Mouse (Mus musculus) forebrain, embryonic 12.5 days (tissue): Measurements from ENCODE around the gene Shisa9. TPM values are rescaled to one million over a fixed set of nuclear protein-coding genes. Genes with fewer than 3 reads are reported as not detected.

ENCODE experiments used
- ATAC-seq: fragments of 200-750 bp; cut with Nextera tagmentation; 2 replicates; pipeline ENCODE4 v1.8.0; 2017; ENCODE audit warnings: moderate TSS enrichment; ENCODE audit not compliant: low FRiP score
- H3K27ac ChIP-seq: fragments of 300-500 bp; sonication (generic); 2 replicates; pipeline ENCODE4 v1.5.1; 2016; ENCODE audit warnings: mild to moderate bottlenecking
- H3K27me3 ChIP-seq: fragments of 300-500 bp; sonication (generic); 2 replicates; pipeline ENCODE4 v1.6.1; 2016; ENCODE audit warnings: mild to moderate bottlenecking
- H3K36me3 ChIP-seq: fragments of 300-500 bp; sonication (generic); replicated peaks from 2 replicates; pipeline ENCODE4 v1.6.1; 2016; ENCODE audit warnings: mild to moderate bottlenecking
- H3K4me1 ChIP-seq: fragments of 300-500 bp; sonication (generic); 2 replicates; pipeline ENCODE4 v1.6.1; 2016
- H3K4me2 ChIP-seq: fragments of 300-500 bp; sonication (generic); 2 replicates; pipeline ENCODE4 v1.6.1; 2016; ENCODE audit warnings: mild to moderate bottlenecking, moderate library complexity
- H3K4me3 ChIP-seq: fragments of 300-500 bp; sonication (generic); replicated peaks from 2 replicates; pipeline ENCODE4 v1.5.1; 2016; ENCODE audit warnings: mild to moderate bottlenecking
- H3K9ac ChIP-seq: fragments of 300-500 bp; sonication (generic); 2 replicates; pipeline ENCODE4 v1.6.1; 2016; ENCODE audit warnings: mild to moderate bottlenecking
- H3K9me3 ChIP-seq: fragments of 300-500 bp; sonication (generic); 2 replicates; pipeline ENCODE4 v1.6.1; 2016
- WGBS: fragments of 180-500 bp; shearing (Covaris S2); methylation state at CpG from one replicate; pipeline ENCODE4 v1.1.7; 2016; 5-methylcytosine and 5-hydroxymethylcytosine counted together
- polyA plus RNA-seq: library from polyadenylated mRNA; unstranded; fragments of >200 nt; fragmentation: Nextera tagmentation; extraction: Ambion mirVana; gene quantifications from 2 replicates; pipeline ENCODE4 v1.2.1, GENCODE M21; 2016

Shisa9 gene
- polyA plus RNA-seq, 1 experiment from 2014 or later, result 0.82 TPM

DNA sequence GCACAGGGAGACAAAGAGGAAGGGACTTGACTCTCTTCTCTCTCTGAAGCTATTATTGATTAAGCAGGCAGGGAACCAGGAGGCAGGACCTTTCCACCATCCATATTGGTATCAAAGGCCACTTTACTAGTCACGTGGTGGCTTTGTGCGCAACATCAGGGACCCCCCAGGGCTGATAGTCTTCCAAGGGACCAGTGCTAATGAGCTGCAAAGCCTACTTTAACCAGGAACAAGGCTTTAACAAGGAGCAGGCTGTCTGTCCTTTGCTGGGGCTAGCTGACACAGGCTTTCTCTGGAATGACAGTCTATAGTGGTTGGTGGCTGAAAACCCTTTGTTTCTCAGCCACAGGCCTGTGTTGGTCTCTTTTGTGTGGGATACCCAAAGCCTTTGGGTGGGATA lies 92.8 kb downstream of the Shisa9 start:
- H3K36me3 ChIP-seq, result no peaks in the 10 kb centered on the region
- H3K4me2 ChIP-seq, result no peak overlapping the region
- peak; percentile 69; the same call in 1 of the 2 replicates for ATAC-seq
- H3K27me3 ChIP-seq, result no peaks in the 10 kb centered on the region
- 8% methylated on average over 2 of the region's 2 CpGs for WGBS
- H3K4me3 ChIP-seq, result no peak overlapping the region
- no peaks in the 10 kb centered on the region for H3K9me3 ChIP-seq
- peaks cover 13% of the 10 kb centered on the region; the same call in 1 of the 2 replicates for H3K4me1 ChIP-seq
- H3K9ac ChIP-seq, result no peak overlapping the region
- peak overlapping the region; percentile 50 for H3K27ac ChIP-seq

DNA sequence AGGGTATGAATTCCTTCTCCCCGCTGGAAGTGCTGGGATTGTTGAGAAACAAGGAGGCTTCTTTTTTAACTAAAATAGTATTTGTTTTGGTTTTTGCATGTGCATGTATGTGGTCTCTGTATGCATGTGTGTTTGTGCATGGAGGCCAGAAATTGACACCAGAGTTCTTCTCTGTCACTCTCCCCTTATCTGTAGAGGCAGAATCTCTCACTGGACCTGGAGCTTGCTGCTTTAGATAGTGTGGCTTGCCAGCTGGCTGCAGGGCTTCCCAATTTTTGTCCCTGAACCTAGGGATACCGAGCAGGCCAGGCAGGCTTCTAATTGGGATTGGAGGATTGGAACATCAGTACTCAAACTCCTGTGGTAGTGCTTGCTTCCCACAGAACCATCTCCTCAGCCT lies 99.2 kb downstream of the Shisa9 start:
- Histone ChIP-seq H3K9ac (no peak overlapping the region), H3K36me3 (no peaks in the 10 kb centered on the region), H3K4me3 (no peak overlapping the region), H3K4me1 (no peaks in the 10 kb centered on the region), H3K4me2 (no peak overlapping the region), H3K9me3 (no peaks in the 10 kb centered on the region), H3K27ac (no peak overlapping the region), H3K27me3 (no peaks in the 10 kb centered on the region)
- no peak for ATAC-seq
- 73% methylated on average over 2 of the region's 2 CpGs for WGBS

GRCm38 (mm10) chr16:12090604-12091235 lies 106.8 kb downstream of the Shisa9 start:
- 73% methylated on average over 5 of the region's 5 CpGs for WGBS

DNA sequence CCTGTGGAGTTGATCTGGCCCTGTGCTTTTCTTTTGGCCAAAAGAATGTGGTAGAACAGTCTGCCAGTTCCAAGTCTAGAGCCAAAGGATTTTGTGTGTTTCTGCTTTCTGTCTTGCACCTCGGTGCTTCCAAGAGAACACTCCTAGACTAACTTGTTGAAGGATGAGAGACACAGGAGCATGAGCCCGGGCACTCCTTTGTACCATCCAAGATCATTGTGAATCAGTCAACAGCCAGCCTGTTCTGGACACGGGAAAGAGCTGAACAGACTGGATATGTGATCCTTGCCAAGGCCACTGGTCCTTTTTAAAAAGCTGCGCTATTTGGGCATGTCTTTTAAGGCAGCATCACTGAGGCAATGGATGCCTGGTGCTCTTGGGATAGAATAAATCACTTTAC lies 109.3 kb downstream of the Shisa9 start:
- Histone ChIP-seq H3K4me3 (no peak overlapping the region), H3K36me3 (no peaks in the 10 kb centered on the region), H3K27ac (no peak overlapping the region), H3K4me2 (no peak overlapping the region), H3K27me3 (no peaks in the 10 kb centered on the region), H3K9ac (no peak overlapping the region), H3K4me1 (no peaks in the 10 kb centered on the region), H3K9me3 (no peaks in the 10 kb centered on the region)
- ATAC-seq, result no peak
- WGBS, result 82% methylated on average over 4 of the region's 4 CpGs

More at GRCm38 (mm10) chr16:12090604-12091235, 106.8 kb downstream of the Shisa9 start:
- no peaks in the 10 kb centered on the region for H3K9me3 ChIP-seq
- H3K4me3 ChIP-seq, result no peak overlapping the region
- H3K4me2 ChIP-seq, result no peak overlapping the region
- ATAC-seq, result no peak
- no peaks in the 10 kb centered on the region for H3K36me3 ChIP-seq
- no peak overlapping the region for H3K27ac ChIP-seq
- H3K27me3 ChIP-seq, result no peaks in the 10 kb centered on the region
- H3K9ac ChIP-seq, result no peak overlapping the region
- no peaks in the 10 kb centered on the region for H3K4me1 ChIP-seq

- Histone ChIP-seq H3K4me2 (no peak overlapping the region), H3K9me3 (no peaks in the 10 kb centered on the region), H3K4me3 (no peak overlapping the region), H3K4me1 (no peaks in the 10 kb centered on the region), H3K36me3 (no peaks in the 10 kb centered on the region), H3K27me3 (no peaks in the 10 kb centered on the region), H3K9ac (no peak overlapping the region), H3K27ac (no peak overlapping the region)
- 78% methylated on average over 7 of the region's 7 CpGs for WGBS
- ATAC-seq, result no peak
Observed at GRCm38 (mm10) chr16:12094784-12095315, 110.9 kb downstream of the Shisa9 start.

DNA sequence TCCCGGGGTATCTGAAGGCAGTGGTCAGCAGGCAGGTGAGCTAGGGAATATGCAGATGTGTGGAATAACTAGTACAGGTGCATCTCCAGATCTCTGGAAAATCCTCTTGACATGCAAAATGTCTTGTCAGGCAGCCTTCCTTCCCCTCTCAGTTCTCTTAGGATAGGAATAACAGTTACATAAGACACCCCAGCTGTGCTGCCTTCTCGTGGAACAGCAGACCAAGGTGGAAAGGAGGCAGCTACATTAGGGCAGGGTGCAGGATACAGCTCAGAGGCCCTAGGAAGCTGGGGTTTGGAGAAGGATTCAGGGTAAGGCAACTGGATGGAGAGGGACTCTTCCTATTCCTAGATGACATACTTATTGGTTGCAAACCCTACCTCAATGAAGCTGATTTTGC lies 111.5 kb downstream of the Shisa9 start:
- Histone ChIP-seq H3K9ac (no peak overlapping the region), H3K4me2 (no peak overlapping the region), H3K27me3 (no peaks in the 10 kb centered on the region), H3K27ac (no peak overlapping the region), H3K4me1 (no peaks in the 10 kb centered on the region), H3K36me3 (no peaks in the 10 kb centered on the region), H3K4me3 (no peak overlapping the region), H3K9me3 (no peaks in the 10 kb centered on the region)
- 69% methylated on average over 2 of the region's 2 CpGs for WGBS
- ATAC-seq, result no peak

DNA sequence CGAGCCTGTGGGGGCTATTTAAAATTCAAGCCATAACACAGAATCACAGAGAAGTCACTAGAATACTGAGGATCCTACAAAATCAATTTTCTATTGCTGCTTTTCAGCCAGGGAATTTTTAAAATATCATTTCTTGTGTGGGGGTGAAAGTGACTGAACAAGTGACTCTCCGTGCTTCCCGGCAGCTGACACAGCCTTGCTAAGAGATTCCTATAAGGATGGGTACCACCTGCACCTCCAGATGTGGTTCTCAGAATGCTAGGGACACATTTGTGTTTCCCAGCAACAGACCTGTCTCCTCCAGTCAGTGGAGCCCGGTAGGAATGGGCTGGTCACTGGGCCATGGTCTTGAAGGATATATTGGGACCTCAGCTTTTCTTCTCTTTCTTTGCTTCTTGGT lies 124.5 kb downstream of the Shisa9 start:
- H3K4me2 ChIP-seq, result no peak overlapping the region
- 90% methylated on average over 4 of the region's 4 CpGs for WGBS
- no peaks in the 10 kb centered on the region for H3K36me3 ChIP-seq
- H3K9ac ChIP-seq, result no peak overlapping the region
- H3K4me3 ChIP-seq, result no peak overlapping the region
- no peak overlapping the region for H3K27ac ChIP-seq
- no peaks in the 10 kb centered on the region for H3K27me3 ChIP-seq
- ATAC-seq, result no peak
- H3K9me3 ChIP-seq, result no peaks in the 10 kb centered on the region
- H3K4me1 ChIP-seq, result no peaks in the 10 kb centered on the region

- no peak overlapping the region for H3K4me2 ChIP-seq
- peaks cover 5% of the 10 kb centered on the region; the same call in 1 of the 2 replicates for H3K4me1 ChIP-seq
- H3K9ac ChIP-seq, result no peak overlapping the region
- H3K4me3 ChIP-seq, result no peak overlapping the region
- H3K36me3 ChIP-seq, result no peaks in the 10 kb centered on the region
- ATAC-seq, result no peak
- H3K27ac ChIP-seq, result no peak overlapping the region
- no peaks in the 10 kb centered on the region for H3K9me3 ChIP-seq
- H3K27me3 ChIP-seq, result no peaks in the 10 kb centered on the region
- 81% methylated on average over 5 of the region's 5 CpGs for WGBS
Observed at GRCm38 (mm10) chr16:12110851-12111437, 127.0 kb downstream of the Shisa9 start.

GRCm38 (mm10) chr16:12114396-12114795 lies 130.5 kb downstream of the Shisa9 start:
- WGBS, result 91% methylated on average over 5 of the region's 5 CpGs
- Histone ChIP-seq H3K4me3 (no peak overlapping the region), H3K9me3 (no peaks in the 10 kb centered on the region), H3K9ac (no peak overlapping the region), H3K27me3 (no peaks in the 10 kb centered on the region), H3K36me3 (no peaks in the 10 kb centered on the region), H3K4me2 (no peak overlapping the region), H3K27ac (no peak overlapping the region), H3K4me1 (peaks cover 5% of the 10 kb centered on the region; the same call in 1 of the 2 replicates)
- no peak for ATAC-seq

DNA sequence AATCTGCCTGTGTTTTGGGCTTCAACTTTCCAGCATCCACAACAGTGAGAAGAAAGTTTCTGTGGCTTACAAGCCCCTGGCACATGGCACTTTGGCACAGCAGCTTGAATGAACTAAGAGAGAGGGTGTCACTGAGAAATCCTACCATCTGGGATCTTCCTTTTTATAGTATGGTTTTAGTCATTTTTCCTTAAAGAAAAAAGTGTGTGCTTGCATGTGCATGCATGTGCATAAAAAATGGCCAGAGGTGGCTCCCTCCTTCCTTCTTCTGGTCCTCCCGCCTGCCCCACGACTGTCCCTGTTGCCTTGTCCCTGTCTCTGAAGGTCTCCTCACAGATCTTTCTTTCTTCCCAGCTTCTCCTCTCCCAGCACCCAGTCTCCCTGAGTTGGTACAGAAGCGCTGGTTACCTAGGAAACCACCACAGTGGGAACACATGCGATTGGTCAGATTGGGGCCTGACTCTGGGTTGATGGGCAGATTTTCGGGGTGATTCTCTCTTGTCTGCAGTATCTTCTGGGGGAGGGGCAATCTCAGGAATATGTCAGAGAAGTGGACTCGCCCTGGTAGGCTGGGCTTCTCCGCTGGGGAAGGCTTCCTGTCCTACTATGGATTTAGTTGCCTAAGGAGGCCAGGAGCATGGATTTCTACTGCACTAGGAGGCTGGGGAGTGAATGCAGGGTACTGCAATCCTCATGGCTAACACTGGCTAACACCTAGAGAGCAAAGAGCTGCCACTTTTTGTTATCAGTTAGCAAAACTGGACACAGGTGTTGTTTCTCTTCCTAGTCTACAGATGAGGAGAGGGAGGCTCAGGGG lies 131.3 kb downstream of the Shisa9 start:
- Histone ChIP-seq H3K9ac (no peak overlapping the region), H3K36me3 (no peaks in the 10 kb centered on the region), H3K4me3 (no peak overlapping the region), H3K27ac (no peak overlapping the region), H3K27me3 (no peaks in the 10 kb centered on the region), H3K4me2 (no peak overlapping the region), H3K4me1 (peaks cover 5% of the 10 kb centered on the region; the same call in 1 of the 2 replicates), H3K9me3 (no peaks in the 10 kb centered on the region)
- WGBS, result 41% methylated on average over 7 of the region's 7 CpGs
- ATAC-seq, result peak; percentile 77; the same call in 1 of the 2 replicates

DNA sequence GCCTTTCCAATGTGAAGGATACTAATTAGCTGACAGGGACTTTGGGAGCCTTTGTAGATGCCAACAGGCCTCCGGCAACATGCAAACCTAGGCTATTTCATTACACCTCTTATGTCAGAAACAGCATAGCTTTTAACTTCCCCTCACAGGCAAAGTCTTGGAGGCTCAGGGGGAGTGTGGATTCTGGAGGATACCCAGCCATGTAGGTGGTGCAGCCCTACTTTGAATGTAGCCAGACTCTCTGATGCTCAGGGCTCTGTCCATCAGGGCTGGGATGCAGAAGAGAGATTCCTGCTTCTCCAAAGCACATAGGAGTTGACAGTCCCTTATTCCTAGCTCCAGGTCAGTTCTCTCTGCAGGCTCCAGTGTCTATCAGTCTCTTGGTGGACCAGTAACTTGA lies 133.0 kb downstream of the Shisa9 start:
- Histone ChIP-seq H3K36me3 (no peaks in the 10 kb centered on the region), H3K27ac (no peak overlapping the region), H3K9me3 (no peaks in the 10 kb centered on the region), H3K27me3 (no peaks in the 10 kb centered on the region), H3K4me3 (no peak overlapping the region), H3K4me2 (no peak overlapping the region), H3K4me1 (peaks cover 5% of the 10 kb centered on the region; the same call in 1 of the 2 replicates), H3K9ac (no peak overlapping the region)
- 95% methylated on average over 1 of the region's 1 CpGs for WGBS
- no peak for ATAC-seq

DNA sequence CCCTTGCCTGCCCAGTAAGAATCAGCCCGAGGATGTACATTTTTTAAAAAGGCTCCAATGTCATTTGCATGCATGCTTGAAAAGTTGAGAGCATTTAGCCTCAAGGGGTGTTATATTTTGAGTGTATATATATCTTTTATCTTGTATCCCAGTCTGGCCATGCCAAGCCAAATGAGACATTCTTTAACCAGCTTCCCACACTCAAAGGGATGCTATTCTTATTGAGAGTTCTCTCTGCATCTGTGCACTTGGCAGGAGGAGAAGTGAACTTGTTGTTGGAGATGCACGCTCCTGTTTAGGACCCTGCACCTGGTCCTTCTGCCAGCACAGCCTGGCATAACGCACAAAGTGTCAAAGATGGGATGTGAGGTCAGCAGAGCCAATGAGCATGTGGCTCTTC lies 135.6 kb downstream of the Shisa9 start:
- H3K27ac ChIP-seq, result no peak overlapping the region
- no peak overlapping the region for H3K9ac ChIP-seq
- H3K4me2 ChIP-seq, result no peak overlapping the region
- no peaks in the 10 kb centered on the region for H3K9me3 ChIP-seq
- no peaks in the 10 kb centered on the region for H3K27me3 ChIP-seq
- peaks cover 5% of the 10 kb centered on the region; the same call in 1 of the 2 replicates for H3K4me1 ChIP-seq
- no peak overlapping the region for H3K4me3 ChIP-seq
- WGBS, result 86% methylated on average over 3 of the region's 3 CpGs
- H3K36me3 ChIP-seq, result no peaks in the 10 kb centered on the region
- ATAC-seq, result no peak
